Mouse (Mus musculus) bone marrow macrophage, adult 2 months (primary cell): ENCODE data around the gene Usp49.

ENCODE experiments used
- CTCF ChIP-seq: IDR thresholded peaks from 2 replicates; pipeline ENCODE4 v1.5.1; 2012; ENCODE audit warnings: low read depth, mild to moderate bottlenecking, low read length, moderate library complexity
- POLR2A ChIP-seq: IDR thresholded peaks from 2 replicates; pipeline ENCODE4 v1.6.1; 2012; ENCODE audit warnings: mild to moderate bottlenecking, low read depth, low read length, borderline replicate concordance

GRCm38 (mm10) chr17:47580962-47581361, 49.5 kb upstream of the Usp49 start:
- TF ChIP-seq CTCF = no peak
- TF ChIP-seq POLR2A = no peak
